Mouse (Mus musculus) liver, embryonic 16.5 days (tissue): Measurements from ENCODE around the gene Epha8. TPM values are rescaled to one million over a fixed set of nuclear protein-coding genes. Genes with fewer than 3 reads are reported as not detected.

Experiments
- ATAC-seq: fragments of 200-750 bp; cut with Nextera tagmentation; 2 replicates; pipeline ENCODE4 v1.8.0; 2017; ENCODE audit warnings: low read depth, mild to moderate bottlenecking, moderate number of reproducible peaks, moderate library complexity
- H3K27ac ChIP-seq: fragments of 300-500 bp; sonication (generic); 2 replicates; pipeline ENCODE4 v1.5.1; 2014; ENCODE audit warnings: mild to moderate bottlenecking, low read length
- H3K27me3 ChIP-seq: fragments of 300-500 bp; sonication (generic); 2 replicates; pipeline ENCODE4 v1.6.1; 2014; ENCODE audit warnings: low read depth, low read length, mixed read lengths; ENCODE audit not compliant: control insufficient read depth, insufficient read depth
- H3K36me3 ChIP-seq: fragments of 300-500 bp; sonication (generic); 2 replicates; pipeline ENCODE4 v1.6.1; 2014; ENCODE audit warnings: mild to moderate bottlenecking; ENCODE audit not compliant: control insufficient read depth, insufficient read depth
- H3K4me1 ChIP-seq: fragments of 300-500 bp; sonication (generic); 2 replicates; pipeline ENCODE4 v1.6.1; 2014; ENCODE audit warnings: low read depth, low read length, mixed read lengths; ENCODE audit not compliant: control insufficient read depth
- H3K4me2 ChIP-seq: fragments of 300-500 bp; sonication (generic); 2 replicates; pipeline ENCODE4 v1.6.1; 2014; ENCODE audit warnings: low read depth, low read length, mixed read lengths
- H3K4me3 ChIP-seq: fragments of 300-500 bp; sonication (generic); 2 replicates; pipeline ENCODE4 v1.5.1; 2014; ENCODE audit warnings: low read depth, mild to moderate bottlenecking, low read length
- H3K9ac ChIP-seq: fragments of 300-500 bp; sonication (generic); 2 replicates; pipeline ENCODE4 v1.6.1; 2014; ENCODE audit warnings: low read depth, low read length
- H3K9me3 ChIP-seq: fragments of 300-500 bp; sonication (generic); replicated peaks from 2 replicates; pipeline ENCODE4 v1.6.1; 2016; ENCODE audit warnings: low read length; ENCODE audit not compliant: control insufficient read depth
- WGBS: fragments of 180-500 bp; shearing (Covaris S2); extraction: QIAGEN DNeasy Blood & Tissue Kit; methylation state at CpG from one replicate; pipeline ENCODE4 v1.1.7; 2014; ENCODE audit not compliant: insufficient replicate concordance; 5-methylcytosine and 5-hydroxymethylcytosine counted together
- polyA plus RNA-seq: library from polyadenylated mRNA; unstranded; fragments of >200 nt; fragmentation: Nextera tagmentation; extraction: Ambion mirVana; gene quantifications from 2 replicates; pipeline ENCODE4 v1.2.1, GENCODE M21; 2015

Gene Epha8
- polyA plus RNA-seq, 1 experiment from 2014 or later, result 0.46 TPM

DNA sequence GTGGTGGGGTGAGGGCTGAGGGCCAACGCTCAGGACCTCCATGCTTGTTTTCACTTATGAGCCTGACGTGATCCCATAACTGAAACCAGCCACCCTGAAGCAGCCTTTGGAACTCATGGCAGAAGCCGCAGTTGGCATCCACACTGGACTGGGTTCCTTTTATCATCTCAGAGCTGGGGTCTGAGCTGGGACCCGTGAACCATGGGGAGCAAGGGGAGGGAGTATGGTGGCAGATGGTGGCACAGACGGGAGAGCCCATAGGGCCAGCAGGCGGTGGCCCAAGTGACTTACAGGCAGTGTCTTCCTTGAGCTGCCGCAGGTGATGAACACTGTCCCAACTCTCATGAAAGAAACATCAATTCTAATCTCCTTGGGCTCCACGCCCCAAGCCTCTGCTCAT is 37.8 kb downstream of the Epha8 start:
- Histone ChIP-seq H3K4me2 (no peak overlapping the region), H3K27me3 (no peaks in the 10 kb centered on the region; the same call in 1 of the 2 replicates), H3K36me3 (no peaks in the 10 kb centered on the region), H3K9me3 (no peaks in the 10 kb centered on the region), H3K4me3 (no peak overlapping the region), H3K4me1 (no peaks in the 10 kb centered on the region), H3K9ac (no peak overlapping the region), H3K27ac (no peak overlapping the region)
- 68% methylated on average over 8 of the region's 8 CpGs for WGBS
- no peak for ATAC-seq

DNA sequence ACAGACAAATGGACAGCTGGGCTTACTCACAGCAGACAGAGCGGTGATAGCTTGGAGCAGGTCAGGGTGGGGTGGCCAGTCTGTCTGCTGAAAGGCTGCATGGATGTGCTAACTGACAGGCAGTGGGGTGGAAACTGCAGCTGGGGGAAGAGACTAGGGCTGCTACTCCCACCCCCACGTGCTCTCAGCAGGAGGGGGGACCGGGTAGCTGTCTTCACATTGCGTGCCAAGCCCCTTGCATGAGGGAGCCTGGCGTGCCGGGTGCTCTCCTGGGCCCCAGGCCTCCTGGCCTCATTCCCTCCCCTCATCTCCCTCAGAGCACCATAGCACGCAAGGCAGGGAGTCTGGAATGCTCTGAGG is 39.5 kb downstream of the Epha8 start:
- WGBS, result 40% methylated on average over 7 of the region's 7 CpGs

DNA sequence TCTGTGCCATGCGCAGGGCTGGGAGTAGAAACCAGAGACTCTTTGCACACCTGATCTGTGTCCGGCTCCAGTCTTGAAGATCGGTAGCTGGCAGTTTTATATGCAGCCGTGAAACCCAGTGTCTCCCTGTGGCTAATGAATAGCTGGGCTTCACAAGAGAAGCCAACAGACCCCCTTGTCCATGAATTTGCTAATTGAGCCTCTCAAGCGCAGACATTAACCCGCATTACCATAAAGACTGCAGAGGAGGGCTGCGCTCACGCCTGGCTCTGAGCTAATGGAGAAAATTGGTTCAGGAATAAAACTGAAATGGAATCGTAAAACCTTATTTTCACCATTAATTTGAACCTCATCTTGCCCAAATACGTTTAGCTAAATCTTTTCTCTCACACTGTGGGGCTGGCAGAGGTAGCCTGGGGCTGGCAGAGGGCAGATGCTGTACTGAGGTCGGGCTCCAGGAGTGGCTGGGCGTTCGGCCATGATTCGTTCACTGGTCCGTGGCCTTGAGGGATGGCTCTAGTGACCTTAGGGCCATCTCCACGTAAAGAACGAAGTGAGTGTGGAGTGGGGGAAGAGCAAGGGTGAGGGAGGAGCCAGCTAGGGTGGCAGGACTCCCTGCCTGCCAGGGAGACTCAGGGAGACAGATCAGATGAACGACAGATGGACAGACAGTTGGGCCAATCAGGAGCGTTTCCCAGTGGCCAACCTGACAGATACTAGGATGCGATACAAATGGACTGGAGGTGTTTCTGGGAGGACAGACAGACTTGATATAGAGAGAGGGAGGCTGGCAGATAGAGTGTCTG is 40.1 kb downstream of the Epha8 start:
- H3K27ac ChIP-seq, result no peak overlapping the region
- H3K27me3 ChIP-seq, result peaks cover 9% of the 10 kb centered on the region
- WGBS, result 64% methylated on average over 20 of the region's 20 CpGs
- no peaks in the 10 kb centered on the region for H3K9me3 ChIP-seq
- H3K4me2 ChIP-seq, result no peak overlapping the region
- no peak overlapping the region for H3K9ac ChIP-seq
- no peak overlapping the region for H3K4me3 ChIP-seq
- no peaks in the 10 kb centered on the region for H3K36me3 ChIP-seq
- ATAC-seq, result no peak
- H3K4me1 ChIP-seq, result no peaks in the 10 kb centered on the region

More for the DNA sequence above, 39.5 kb downstream of the Epha8 start:
- H3K9ac ChIP-seq, result no peak overlapping the region
- no peaks in the 10 kb centered on the region for H3K36me3 ChIP-seq
- no peaks in the 10 kb centered on the region for H3K4me1 ChIP-seq
- no peak overlapping the region for H3K4me2 ChIP-seq
- ATAC-seq, result no peak
- H3K9me3 ChIP-seq, result no peaks in the 10 kb centered on the region
- peaks cover 5% of the 10 kb centered on the region for H3K27me3 ChIP-seq
- no peak overlapping the region for H3K4me3 ChIP-seq
- H3K27ac ChIP-seq, result no peak overlapping the region

DNA sequence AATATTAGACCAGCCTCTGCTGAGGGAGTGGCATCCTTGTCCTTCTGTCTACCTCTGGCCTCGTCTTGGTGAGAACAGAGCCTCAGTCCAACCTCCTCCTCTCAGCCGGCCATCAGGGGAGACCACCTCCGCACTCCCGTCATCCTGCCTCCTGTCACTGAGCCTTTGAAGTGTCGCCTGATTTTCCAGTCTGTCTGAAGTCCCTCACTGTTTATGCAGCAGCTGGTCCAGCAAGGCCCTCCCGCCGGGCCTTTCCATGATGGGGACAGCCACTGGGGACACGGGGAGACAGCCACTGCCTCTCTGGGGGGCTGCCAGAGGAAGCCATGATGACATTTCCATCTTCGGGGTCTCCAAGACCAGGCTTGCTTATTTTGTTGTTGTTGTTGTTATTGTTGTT is 43.8 kb downstream of the Epha8 start:
- ATAC-seq, result no peak
- WGBS, result 19% methylated on average over 9 of the region's 9 CpGs
- H3K4me3 ChIP-seq, result no peak overlapping the region
- H3K9me3 ChIP-seq, result no peaks in the 10 kb centered on the region
- no peaks in the 10 kb centered on the region for H3K36me3 ChIP-seq
- no peak overlapping the region for H3K9ac ChIP-seq
- H3K27me3 ChIP-seq, result peaks cover 16% of the 10 kb centered on the region
- H3K4me2 ChIP-seq, result no peak overlapping the region
- H3K27ac ChIP-seq, result no peak overlapping the region
- no peaks in the 10 kb centered on the region for H3K4me1 ChIP-seq

DNA sequence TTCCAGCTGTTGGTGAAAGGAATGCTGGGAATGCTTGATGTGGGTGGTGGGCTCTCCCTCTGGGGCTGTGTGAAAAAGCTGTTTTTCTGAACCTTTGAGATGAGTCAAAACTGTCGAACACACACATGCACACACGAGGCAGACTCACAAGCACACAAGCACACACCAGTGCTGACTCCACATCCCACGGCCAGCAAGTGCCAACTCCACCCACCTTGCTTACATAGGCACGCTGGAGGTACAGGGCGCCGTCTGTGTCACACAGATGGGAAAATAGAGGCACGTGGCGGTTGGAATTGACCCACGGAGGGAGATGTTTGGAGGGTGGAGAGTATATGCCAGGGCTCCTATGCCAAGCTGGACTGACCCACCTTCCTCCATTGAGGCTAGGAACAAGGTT is 44.8 kb downstream of the Epha8 start:
- Histone ChIP-seq H3K27ac (no peak overlapping the region), H3K9me3 (no peaks in the 10 kb centered on the region), H3K4me2 (no peak overlapping the region), H3K4me1 (no peaks in the 10 kb centered on the region), H3K36me3 (no peaks in the 10 kb centered on the region), H3K9ac (no peak overlapping the region), H3K4me3 (no peak overlapping the region), H3K27me3 (peaks cover 17% of the 10 kb centered on the region)
- WGBS, result 27% methylated on average over 9 of the region's 9 CpGs
- ATAC-seq, result no peak

DNA sequence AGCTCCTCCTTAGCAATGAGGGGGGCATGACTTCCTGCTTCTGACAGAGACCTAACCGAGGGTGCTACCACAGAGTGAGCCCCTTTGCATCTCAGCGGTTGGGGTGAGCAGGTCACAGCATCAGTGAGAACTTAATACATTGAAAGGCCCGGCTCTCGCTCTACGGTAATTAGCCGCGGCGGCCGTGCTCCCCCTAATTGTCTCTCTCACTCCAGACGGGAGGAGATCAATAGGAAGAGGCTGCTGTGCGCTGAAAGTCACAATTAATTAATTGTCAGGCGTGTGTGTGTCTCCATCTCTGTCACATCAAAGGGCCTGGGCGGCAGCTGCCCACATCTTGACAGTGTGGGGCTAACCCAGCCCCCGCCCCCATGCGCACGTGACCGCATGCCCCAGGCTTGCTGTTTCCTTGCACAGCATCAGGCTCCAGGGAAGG is 45.4 kb downstream of the Epha8 start:
- 8% methylated on average over 17 of the region's 17 CpGs for WGBS
- H3K4me1 ChIP-seq, result no peaks in the 10 kb centered on the region
- H3K27ac ChIP-seq, result no peak overlapping the region
- no peak overlapping the region for H3K4me3 ChIP-seq
- H3K9me3 ChIP-seq, result no peaks in the 10 kb centered on the region
- H3K36me3 ChIP-seq, result no peaks in the 10 kb centered on the region
- no peak overlapping the region for H3K4me2 ChIP-seq
- H3K9ac ChIP-seq, result no peak overlapping the region
- peaks cover 23% of the 10 kb centered on the region for H3K27me3 ChIP-seq
- ATAC-seq, result no peak

DNA sequence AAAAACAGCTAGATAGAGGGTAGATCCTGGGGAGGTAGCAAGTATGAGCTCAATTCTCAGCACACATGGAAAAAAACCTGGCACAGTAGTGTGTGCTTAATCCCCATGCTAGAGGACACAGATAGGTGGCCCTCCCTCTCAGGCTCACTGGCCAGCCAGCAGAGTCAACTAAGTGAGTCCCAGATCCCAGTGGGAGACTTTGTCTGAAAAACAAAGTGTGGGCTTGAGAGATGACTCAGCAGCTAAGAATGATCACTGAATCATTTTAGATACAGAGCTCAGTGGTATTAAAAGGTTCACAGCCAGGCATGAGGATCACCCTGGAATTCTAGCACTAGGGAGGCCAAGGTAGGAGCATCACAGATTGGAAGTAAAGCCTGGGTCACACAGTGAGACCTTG is 48.8 kb downstream of the Epha8 start:
- no peak overlapping the region for H3K4me2 ChIP-seq
- H3K9ac ChIP-seq, result no peak overlapping the region
- no peak for ATAC-seq
- H3K27me3 ChIP-seq, result peaks cover 40% of the 10 kb centered on the region
- H3K27ac ChIP-seq, result no peak overlapping the region
- no peaks in the 10 kb centered on the region for H3K36me3 ChIP-seq
- H3K4me3 ChIP-seq, result no peak overlapping the region
- H3K4me1 ChIP-seq, result no peaks in the 10 kb centered on the region
- no peaks in the 10 kb centered on the region for H3K9me3 ChIP-seq

DNA sequence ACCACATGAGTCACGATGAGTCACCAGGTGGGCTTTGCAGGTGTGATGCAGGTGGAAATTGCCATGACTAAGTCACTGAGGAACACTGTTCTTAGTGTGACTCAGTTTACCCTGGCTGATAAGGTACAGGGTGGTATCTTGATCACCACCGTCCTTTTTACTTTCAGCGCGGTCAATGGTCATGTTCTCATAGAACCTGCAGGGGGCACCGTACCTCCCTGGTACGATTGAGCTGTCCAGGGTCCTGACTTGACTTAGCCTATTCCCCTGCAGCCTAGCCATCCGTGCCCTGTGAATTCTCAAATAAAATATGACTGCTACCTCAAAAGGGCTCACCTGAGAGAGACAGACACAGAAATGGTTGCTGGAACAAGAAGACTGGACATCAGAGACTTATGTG is 49.6 kb downstream of the Epha8 start:
- Histone ChIP-seq H3K27me3 (peaks cover 35% of the 10 kb centered on the region), H3K27ac (no peak overlapping the region), H3K9me3 (no peaks in the 10 kb centered on the region), H3K9ac (no peak overlapping the region), H3K4me2 (no peak overlapping the region), H3K4me3 (no peak overlapping the region), H3K4me1 (no peaks in the 10 kb centered on the region), H3K36me3 (no peaks in the 10 kb centered on the region)
- 8% methylated on average over 7 of the region's 7 CpGs for WGBS
- no peak for ATAC-seq

DNA sequence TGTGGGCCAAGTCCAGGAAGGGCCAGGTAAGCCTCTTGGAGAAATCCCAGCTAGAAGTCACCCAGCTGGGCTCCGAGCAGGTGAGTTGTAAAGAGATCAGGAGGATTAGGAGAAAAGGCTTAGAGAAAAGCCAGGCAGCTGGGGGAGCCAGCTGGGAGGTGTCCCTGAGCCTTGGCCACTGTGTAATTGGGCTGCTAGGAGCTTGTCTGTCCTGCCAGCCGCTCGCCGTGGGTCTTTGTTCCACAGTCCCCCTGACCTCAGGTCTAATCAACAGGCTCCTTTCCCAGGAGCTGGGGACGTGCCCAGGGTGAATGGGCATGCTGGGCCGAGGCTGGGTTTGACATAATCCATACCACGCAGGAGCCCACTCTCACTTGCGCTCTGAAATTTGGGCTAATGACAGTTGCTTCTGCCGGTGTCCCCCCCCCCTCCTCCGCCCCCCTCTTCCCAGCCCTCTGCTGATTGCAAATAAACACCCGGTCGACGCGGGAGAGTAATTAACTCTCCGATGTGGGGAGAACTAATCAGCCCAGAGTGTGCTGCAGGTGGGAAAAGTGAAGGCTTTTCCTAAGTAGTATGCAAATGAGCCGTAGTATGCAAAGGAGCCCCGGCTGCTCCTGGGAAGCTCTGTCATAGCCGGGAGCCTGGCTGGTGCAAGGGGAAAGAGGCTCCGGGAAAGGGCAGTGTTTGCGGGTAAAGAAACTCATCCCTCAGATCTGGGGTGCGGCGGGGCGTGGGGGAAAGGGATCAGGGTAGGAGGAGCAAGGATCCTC is 51.7 kb downstream of the Epha8 start:
- H3K4me1 ChIP-seq, result no peaks in the 10 kb centered on the region
- no peak overlapping the region for H3K4me2 ChIP-seq
- no peak overlapping the region for H3K27ac ChIP-seq
- no peak overlapping the region for H3K9ac ChIP-seq
- WGBS, result 4% methylated on average over 23 of the region's 23 CpGs
- no peaks in the 10 kb centered on the region for H3K36me3 ChIP-seq
- no peak overlapping the region for H3K4me3 ChIP-seq
- no peaks in the 10 kb centered on the region for H3K9me3 ChIP-seq
- peaks cover 24% of the 10 kb centered on the region for H3K27me3 ChIP-seq
- ATAC-seq, result no peak
